Mouse (Mus musculus) embryonic fibroblast, embryonic 13.5 days (primary cell): ENCODE measurements around the gene N4bp3. TPM values are rescaled to one million over a fixed set of nuclear protein-coding genes. Genes with fewer than 3 reads are reported as not detected.
"Not testable (repeated sequence)": the region's sequence is repeated elsewhere in the genome, so short reads cannot be mapped to it uniquely, and the experiment has no call there.

Source experiments
- H3K27ac ChIP-seq: 2 replicates; pipeline ENCODE4 v1.5.1; 2012; ENCODE audit warnings: low read length, control low read depth, inconsistent platforms; ENCODE audit not compliant: insufficient read depth
- H3K4me1 ChIP-seq: 2 replicates; pipeline ENCODE4 v1.6.1; 2011; ENCODE audit warnings: low read length; ENCODE audit not compliant: control insufficient read depth, insufficient read depth
- H3K4me3 ChIP-seq: 2 replicates; pipeline ENCODE4 v1.5.1; 2011; ENCODE audit warnings: mild to moderate bottlenecking, control low read depth, low read length; ENCODE audit not compliant: insufficient read depth
- CTCF ChIP-seq: IDR thresholded peaks from 2 replicates; pipeline ENCODE4 v1.5.1; 2011; ENCODE audit warnings: mild to moderate bottlenecking, control low read depth, low read length, moderate library complexity, borderline replicate concordance; ENCODE audit not compliant: insufficient read depth
- POLR2A ChIP-seq: IDR thresholded peaks from 2 replicates; pipeline ENCODE4 v1.6.1; 2011; ENCODE audit warnings: low read depth, mild to moderate bottlenecking, control low read depth, low read length, moderate library complexity
- polyA plus RNA-seq: library from polyadenylated mRNA; stranded (reverse); fragments of >200 nt; gene quantifications from 2 replicates; pipeline ENCODE4 v1.2.4, GENCODE M21; 2011; ENCODE audit warnings: low read depth; ENCODE audit not compliant: missing spikeins, insufficient read length

The N4bp3 gene
- 0.35 and 1.8 TPM in 2 replicates for polyA plus RNA-seq

GRCm38 (mm10) chr11:51650691-51651515, at the start of gene N4bp3, which contains the start of gene D930048N14Rik:
Gene N4bp3 (minus strand): TSS chr11:51650842.
Gene D930048N14Rik (plus strand): TSS chr11:51650954.
- 0 out of 2 replicates have a peak, but pooled peaks cover 2% of the 10 kb centered on the region for H3K4me1 ChIP-seq
- TF ChIP-seq CTCF: no peak
- peak; percentile 37; the same call in 1 of the 2 replicates for TF ChIP-seq POLR2A
- H3K27ac ChIP-seq: no peak within 1 kb of the TSS
- peak within 1 kb of the TSS; percentile 59 for H3K4me3 ChIP-seq

DNA sequence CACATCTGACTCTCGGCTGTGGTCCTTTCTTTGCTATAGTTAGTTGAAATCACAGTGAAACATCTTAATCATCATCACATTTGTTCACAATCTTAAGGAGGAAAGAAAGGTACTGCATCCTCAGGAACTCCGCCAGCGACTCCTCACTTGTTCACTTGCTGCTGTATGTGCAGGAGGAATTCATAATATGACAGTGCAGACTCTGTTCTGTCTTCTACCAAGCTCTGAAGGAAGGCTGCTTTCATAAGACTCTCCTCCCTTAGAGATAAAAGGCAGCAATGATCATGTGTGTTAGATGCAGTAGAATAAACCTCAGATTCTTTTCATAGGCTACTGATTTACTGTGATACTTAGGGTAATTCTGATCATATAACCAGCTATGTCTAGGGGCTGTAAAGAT, 44.3 kb upstream of the N4bp3 start:
- Histone ChIP-seq H3K4me1 (no peaks in the 10 kb centered on the region), H3K27ac (no peak overlapping the region), H3K4me3 (no peak overlapping the region)
- TF ChIP-seq POLR2A (no peak), CTCF (no peak)

GRCm38 (mm10) chr11:51690597-51690996, 40.0 kb upstream of the N4bp3 start:
- not testable (repeated sequence) for H3K4me3 ChIP-seq, H3K27ac ChIP-seq, H3K4me1 ChIP-seq

GRCm38 (mm10) chr11:51689343-51689742, 38.7 kb upstream of the N4bp3 start:
- Histone ChIP-seq H3K4me1 (no peaks in the 10 kb centered on the region), H3K4me3 (peak overlapping the region; percentile 50), H3K27ac (peak overlapping the region; percentile 99)
- TF ChIP-seq CTCF (no peak), POLR2A (no peak)

DNA sequence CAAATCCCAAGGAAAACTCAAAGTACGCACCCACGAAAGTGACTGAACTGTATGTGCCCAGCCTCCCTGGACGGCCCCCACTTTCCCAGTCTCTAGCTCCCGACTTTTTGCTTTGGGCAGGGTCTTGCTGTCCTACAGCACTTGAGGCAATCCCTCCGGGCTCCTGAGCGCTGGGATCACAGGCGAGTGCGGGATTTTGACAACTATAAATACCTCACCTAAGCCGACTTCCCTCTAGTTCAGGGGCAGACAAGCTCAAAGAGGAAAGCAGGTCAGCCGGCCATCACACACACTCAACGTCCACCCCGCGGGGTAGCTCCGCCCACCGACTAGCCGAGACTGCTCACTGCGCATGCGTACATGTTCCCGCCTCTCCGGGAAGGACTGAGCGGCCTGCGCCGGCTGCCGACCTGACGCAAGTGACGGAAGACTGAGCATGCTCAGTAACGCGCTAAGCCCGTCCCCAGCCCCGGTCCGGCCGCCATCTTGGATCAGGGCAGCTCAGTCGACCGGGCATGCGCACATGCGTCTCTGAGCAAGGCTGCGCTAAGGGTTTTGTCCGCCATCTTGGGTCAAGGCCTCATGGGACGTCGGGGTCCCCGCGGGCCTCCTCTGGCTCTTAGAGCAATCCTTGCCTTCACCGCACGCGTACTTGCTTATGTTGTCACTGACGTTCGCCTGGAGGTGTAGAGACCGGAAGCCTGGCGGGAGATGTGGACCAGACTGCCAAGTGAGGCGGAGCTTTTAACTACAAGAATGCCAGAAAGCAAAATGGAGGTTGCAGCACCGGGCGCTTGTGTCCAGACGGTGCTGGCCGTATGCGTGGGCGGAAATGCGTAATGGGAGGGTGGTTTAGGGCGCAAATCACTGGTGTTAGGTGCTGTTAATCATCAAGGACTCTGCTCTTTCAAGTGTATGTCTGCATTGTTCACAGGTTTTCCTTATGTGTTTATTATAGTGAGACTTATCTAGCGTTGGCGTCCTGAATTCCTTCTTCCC, 38.0 kb upstream of the N4bp3 start, which contains the start of gene 0610009B22Rik:
TSS of gene 0610009B22Rik (minus strand) at position 545 of the 999 bp plus-strand sequence.
- peak within 1 kb of the TSS; percentile 86 for H3K4me3 ChIP-seq
- no peak for TF ChIP-seq CTCF
- peak; percentile 97 for TF ChIP-seq POLR2A
- no peaks in the 10 kb centered on the region for H3K4me1 ChIP-seq
- peak within 1 kb of the TSS; percentile 99 for H3K27ac ChIP-seq

DNA sequence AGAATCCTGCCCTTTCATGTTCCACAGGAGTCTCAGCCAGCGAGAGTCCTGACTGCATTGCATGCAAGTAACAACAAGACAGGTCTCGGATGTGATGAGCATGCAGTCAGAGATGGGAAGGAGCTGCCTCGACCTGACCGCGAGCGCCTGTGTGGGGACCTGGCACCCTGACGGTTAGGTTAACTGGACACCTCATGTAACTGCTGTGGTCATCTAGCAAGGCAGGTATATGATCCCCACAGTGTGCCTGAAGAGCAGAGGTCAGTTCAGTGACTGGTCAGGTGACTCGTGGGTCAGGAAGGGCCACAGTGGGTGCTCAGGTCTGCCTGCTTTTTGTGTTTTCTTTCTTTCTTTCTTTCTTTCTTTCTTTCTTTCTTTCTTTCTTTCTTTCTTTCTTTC, 31.3 kb upstream of the N4bp3 start:
- Histone ChIP-seq H3K27ac (no peak overlapping the region), H3K4me1 (no peaks in the 10 kb centered on the region), H3K4me3 (no peak overlapping the region)
- TF ChIP-seq CTCF: no peak
- no peak for TF ChIP-seq POLR2A

- no peak for TF ChIP-seq POLR2A
- peak; percentile 72 for TF ChIP-seq CTCF
- Histone ChIP-seq H3K27ac (no peak overlapping the region), H3K4me1 (no peaks in the 10 kb centered on the region), H3K4me3 (no peak overlapping the region)
These were observed 30.8 kb upstream of the N4bp3 start for GRCm38 (mm10) chr11:51681324-51681975.

- Histone ChIP-seq H3K4me3 (no peak overlapping the region), H3K4me1 (no peaks in the 10 kb centered on the region), H3K27ac (no peak overlapping the region)
- TF ChIP-seq CTCF (no peak), POLR2A (no peak)
These were observed 28.8 kb upstream of the N4bp3 start for GRCm38 (mm10) chr11:51679466-51679865.

GRCm38 (mm10) chr11:51677737-51678418, 27.2 kb upstream of the N4bp3 start:
- no peak overlapping the region for H3K4me3 ChIP-seq
- no peak overlapping the region for H3K27ac ChIP-seq
- no peak for TF ChIP-seq POLR2A
- no peak for TF ChIP-seq CTCF
- H3K4me1 ChIP-seq: no peaks in the 10 kb centered on the region
